Mouse (Mus musculus) ES-Bruce4 (cell line): ENCODE measurements around the gene Adarb1. TPM values are rescaled to one million over a fixed set of nuclear protein-coding genes. Genes with fewer than 3 reads are reported as not detected.

Experiments used
- H3K27ac ChIP-seq: 2 replicates; pipeline ENCODE4 v1.5.1; 2012; ENCODE audit warnings: low read length, inconsistent platforms; ENCODE audit not compliant: insufficient read depth
- H3K27me3 ChIP-seq: 2 replicates; pipeline ENCODE4 v1.6.1; 2012; ENCODE audit warnings: mild to moderate bottlenecking, low read length, inconsistent platforms; ENCODE audit not compliant: control insufficient read depth, poor library complexity, insufficient read depth, severe bottlenecking
- H3K36me3 ChIP-seq: 2 replicates; pipeline ENCODE4 v1.6.1; 2012; ENCODE audit warnings: inconsistent platforms, mild to moderate bottlenecking, low read length, moderate library complexity; ENCODE audit not compliant: control insufficient read depth, poor library complexity, insufficient read depth, severe bottlenecking
- H3K4me1 ChIP-seq: one replicate; pipeline ENCODE4 v1.8.1; 2011; ENCODE audit warnings: low read length; ENCODE audit not compliant: control insufficient read depth, insufficient read depth
- H3K4me3 ChIP-seq: 2 replicates; pipeline ENCODE4 v1.5.1; 2011; ENCODE audit warnings: low read depth, mild to moderate bottlenecking, low read length
- H3K9ac ChIP-seq: 2 replicates; pipeline ENCODE4 v1.6.1; 2012; ENCODE audit warnings: low read depth, mild to moderate bottlenecking, inconsistent platforms; ENCODE audit not compliant: poor library complexity, severe bottlenecking
- H3K9me3 ChIP-seq: replicated peaks from 2 replicates; pipeline ENCODE4 v1.6.1; 2012; ENCODE audit warnings: mild to moderate bottlenecking, low read length, inconsistent platforms; ENCODE audit not compliant: control insufficient read depth, poor library complexity, insufficient read depth, severe bottlenecking
- CTCF ChIP-seq: IDR thresholded peaks from one replicate; pipeline ENCODE4 v1.8.1; 2011; ENCODE audit warnings: low read depth, low read length
- EP300 ChIP-seq: IDR thresholded peaks from 2 replicates; pipeline ENCODE4 v1.6.1; 2011; ENCODE audit warnings: low read depth, low read length; ENCODE audit not compliant: insufficient read depth
- POLR2A ChIP-seq: IDR thresholded peaks from one replicate; pipeline ENCODE4 v1.8.1; 2011; ENCODE audit warnings: low read length; ENCODE audit not compliant: insufficient read depth
- polyA plus RNA-seq: library from polyadenylated mRNA; stranded (reverse); fragments of >200 nt; gene quantifications from 2 replicates; pipeline ENCODE4 v1.2.4, GENCODE M21; 2011; ENCODE audit warnings: low read depth; ENCODE audit not compliant: missing spikeins, insufficient read depth, insufficient read length

Adarb1 gene
- polyA plus RNA-seq, 1 experiment: 9.7 TPM

GRCm38 (mm10) chr10:77247707-77248106 is 170.4 kb downstream of the Adarb1 start:
- H3K27ac ChIP-seq: no peak overlapping the region

GRCm38 (mm10) chr10:77247048-77247447 is 171.0 kb downstream of the Adarb1 start:
- no peaks in the 10 kb centered on the region for H3K27me3 ChIP-seq
- H3K9me3 ChIP-seq: no peaks in the 10 kb centered on the region
- TF ChIP-seq EP300 (no peak), CTCF (no peak)
- no peak overlapping the region for H3K27ac ChIP-seq
- H3K4me3 ChIP-seq: no peak overlapping the region
- H3K9ac ChIP-seq: no peak overlapping the region
- peaks cover 11% of the 10 kb centered on the region for H3K4me1 ChIP-seq
- H3K36me3 ChIP-seq: no peaks in the 10 kb centered on the region

More at GRCm38 (mm10) chr10:77247707-77248106, 170.4 kb downstream of the Adarb1 start:
- Histone ChIP-seq H3K9ac (no peak overlapping the region), H3K4me3 (no peak overlapping the region), H3K4me1 (peaks cover 11% of the 10 kb centered on the region), H3K27me3 (no peaks in the 10 kb centered on the region), H3K9me3 (no peaks in the 10 kb centered on the region), H3K36me3 (no peaks in the 10 kb centered on the region)
- TF ChIP-seq CTCF (no peak), EP300 (no peak), POLR2A (no peak)

DNA sequence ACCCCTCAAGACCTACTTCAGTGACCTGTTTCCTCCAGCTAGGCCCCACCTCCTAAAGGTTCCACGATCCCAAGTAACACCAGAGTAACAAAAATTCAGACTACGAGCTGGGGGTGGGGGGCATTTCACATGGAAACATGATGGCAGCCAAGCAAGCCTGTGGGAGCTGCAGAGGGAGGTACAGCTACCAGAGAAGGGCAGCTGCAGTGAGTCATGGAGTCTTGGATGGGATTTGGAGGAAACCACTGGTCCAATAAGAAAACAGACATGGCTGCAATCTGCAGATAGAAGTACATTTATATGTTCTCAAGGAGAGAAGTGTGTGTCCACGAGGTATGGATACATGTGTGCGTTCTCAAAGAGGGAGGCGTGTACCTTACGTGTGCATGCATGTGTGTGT is 173.3 kb downstream of the Adarb1 start:
- Histone ChIP-seq H3K4me3 (no peak overlapping the region), H3K9me3 (no peaks in the 10 kb centered on the region), H3K36me3 (no peaks in the 10 kb centered on the region), H3K27ac (no peak overlapping the region), H3K9ac (no peak overlapping the region), H3K27me3 (no peaks in the 10 kb centered on the region), H3K4me1 (peaks cover 2% of the 10 kb centered on the region)
- no peak for TF ChIP-seq POLR2A
- no peak for TF ChIP-seq EP300
- no peak for TF ChIP-seq CTCF

GRCm38 (mm10) chr10:77243572-77244161 is 174.4 kb downstream of the Adarb1 start:
- Histone ChIP-seq H3K4me3 (no peak overlapping the region), H3K27ac (no peak overlapping the region), H3K9ac (no peak overlapping the region), H3K4me1 (peaks cover 2% of the 10 kb centered on the region), H3K27me3 (no peaks in the 10 kb centered on the region), H3K9me3 (no peaks in the 10 kb centered on the region), H3K36me3 (no peaks in the 10 kb centered on the region)
- TF ChIP-seq CTCF (no peak), EP300 (no peak), POLR2A (no peak)

DNA sequence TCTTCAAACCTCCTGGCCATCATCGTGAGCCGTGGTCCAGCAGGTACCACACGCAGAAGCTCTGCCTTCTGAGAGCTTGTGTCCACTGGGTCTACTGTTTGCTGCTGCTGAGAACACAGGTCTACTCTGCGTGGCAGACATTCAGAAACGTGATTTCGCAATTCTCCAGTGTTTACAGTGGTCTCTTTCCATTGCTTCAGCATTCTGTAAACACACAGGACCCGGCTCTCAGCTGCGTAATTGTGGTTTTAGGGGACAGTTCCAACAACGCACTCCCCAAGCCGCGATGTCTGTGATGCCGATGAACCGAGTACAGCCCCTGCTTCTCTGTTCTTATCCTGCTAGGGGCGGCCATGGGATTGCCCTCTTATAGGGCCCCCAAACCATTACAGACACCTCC is 175.2 kb downstream of the Adarb1 start:
- no peaks in the 10 kb centered on the region for H3K9me3 ChIP-seq
- H3K27ac ChIP-seq: no peak overlapping the region
- no peak overlapping the region for H3K9ac ChIP-seq
- no peaks in the 10 kb centered on the region for H3K36me3 ChIP-seq
- no peak overlapping the region for H3K4me3 ChIP-seq
- no peaks in the 10 kb centered on the region for H3K27me3 ChIP-seq
- peaks cover 2% of the 10 kb centered on the region for H3K4me1 ChIP-seq
- TF ChIP-seq EP300 (no peak), CTCF (no peak), POLR2A (no peak)

GRCm38 (mm10) chr10:77242396-77242795 is 175.7 kb downstream of the Adarb1 start:
- TF ChIP-seq POLR2A (no peak), CTCF (no peak), EP300 (no peak)
- H3K9me3 ChIP-seq: no peaks in the 10 kb centered on the region
- H3K9ac ChIP-seq: no peak overlapping the region
- no peaks in the 10 kb centered on the region for H3K36me3 ChIP-seq
- no peaks in the 10 kb centered on the region for H3K27me3 ChIP-seq
- peaks cover 2% of the 10 kb centered on the region for H3K4me1 ChIP-seq
- H3K27ac ChIP-seq: no peak overlapping the region
- no peak overlapping the region for H3K4me3 ChIP-seq
